Mouse (Mus musculus): ENCODE data around the gene Cep295. TPM values are rescaled to one million over a fixed set of nuclear protein-coding genes. Genes with fewer than 3 reads are reported as not detected.

Cep295 gene
- polyA plus RNA-seq, 1 experiment from 2014 or later = 19.3 TPM

- peaks cover 22% of the 10 kb centered on the region for H3K36me3 ChIP-seq (ENCODE audit: poor library complexity, severe bottlenecking)
- no peaks in the 10 kb centered on the region for H3K27me3 ChIP-seq
- peak overlapping the region; percentile 82 for H3K4me2 ChIP-seq
- peak overlapping the region; percentile 92 for H3K4me3 ChIP-seq
- WGBS = 9% methylated on average over 19 of the region's 19 CpGs
- H3K27ac ChIP-seq = peak overlapping the region; percentile 84
- H3K4me1 ChIP-seq = peaks cover 29% of the 10 kb centered on the region
- H3K9me3 ChIP-seq (replicated peaks) = no peaks in the 10 kb centered on the region
- no peak for ATAC-seq
- H3K9ac ChIP-seq = peak overlapping the region; percentile 98
Measured at GRCm38 (mm10) chr9:15279139-15279648, 78.4 kb downstream of the Cep295 start.

DNA sequence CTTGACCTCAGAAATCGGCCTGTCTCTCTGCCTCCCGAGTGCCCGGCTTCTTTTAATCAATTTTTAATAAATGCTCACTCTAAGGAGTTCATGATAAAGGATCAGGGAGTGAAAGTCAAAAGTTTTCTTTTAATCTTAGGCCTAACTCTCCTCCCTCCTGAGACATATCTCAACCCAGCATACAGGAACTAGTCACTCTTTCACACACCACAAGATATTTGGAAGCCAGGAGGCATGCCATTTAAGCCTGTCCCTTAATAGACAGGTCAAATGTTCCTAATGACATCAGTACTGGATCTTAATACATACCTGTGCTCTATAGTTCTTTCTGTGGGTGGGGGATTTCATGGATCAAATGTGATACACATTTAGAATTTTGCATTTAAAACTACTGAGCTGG lies 79.2 kb downstream of the Cep295 start:
- no peak for ATAC-seq
- 99% methylated on average over 3 of the region's 3 CpGs for WGBS

GRCm38 (mm10) chr9:15276855-15277254 lies 80.7 kb downstream of the Cep295 start:
- Histone ChIP-seq H3K27me3 (no peaks in the 10 kb centered on the region), H3K27ac (no peak overlapping the region), H3K4me1 (peaks cover 29% of the 10 kb centered on the region), H3K9ac (no peak overlapping the region), H3K4me2 (no peak overlapping the region), H3K9me3 (replicated peaks) (no peaks in the 10 kb centered on the region), H3K36me3 (ENCODE audit: poor library complexity, severe bottlenecking) (peaks cover 46% of the 10 kb centered on the region), H3K4me3 (no peak overlapping the region)
- WGBS = 94% methylated on average over 4 of the region's 4 CpGs
- no peak for ATAC-seq

More for the DNA sequence above, 79.2 kb downstream of the Cep295 start:
- H3K36me3 ChIP-seq (ENCODE audit: poor library complexity, severe bottlenecking) = peaks cover 31% of the 10 kb centered on the region
- H3K9me3 ChIP-seq (replicated peaks) = no peaks in the 10 kb centered on the region
- H3K9ac ChIP-seq = no peak overlapping the region; the same call in 1 of the 2 replicates
- peak overlapping the region; percentile 82; the same call in 1 of the 2 replicates for H3K4me2 ChIP-seq
- no peak overlapping the region for H3K27ac ChIP-seq
- no peak overlapping the region for H3K4me3 ChIP-seq
- no peaks in the 10 kb centered on the region for H3K27me3 ChIP-seq
- peaks cover 29% of the 10 kb centered on the region for H3K4me1 ChIP-seq

- Histone ChIP-seq H3K9ac (no peak overlapping the region), H3K9me3 (replicated peaks) (no peaks in the 10 kb centered on the region), H3K4me3 (no peak overlapping the region), H3K27ac (no peak overlapping the region), H3K27me3 (no peaks in the 10 kb centered on the region), H3K4me2 (no peak overlapping the region), H3K36me3 (ENCODE audit: poor library complexity, severe bottlenecking) (peaks cover 74% of the 10 kb centered on the region), H3K4me1 (peaks cover 13% of the 10 kb centered on the region)
- ATAC-seq = no peak
- 96% methylated on average over 2 of the region's 2 CpGs for WGBS
Measured at GRCm38 (mm10) chr9:15273981-15274380, 83.6 kb downstream of the Cep295 start.

Small RNA genes within 50 kb of the gene (microRNA-seq; reads per million reads assigned to microRNA genes)
- gene Gm49349 (not detected), gene mmu-mir-7650 (not detected)

Other genes starting within 250 kb of the Cep295 start
- not detected in 2 replicates for gene Hephl1, start 245.7 kb downstream of the Cep295 start, polyA plus RNA-seq (2015; fragmentation: Nextera tagmentation; extraction: Ambion mirVana)
- 2.7 and 4.4 TPM in 2 replicates for gene Vstm5, start 118.7 kb downstream of the Cep295 start, polyA plus RNA-seq (2015; fragmentation: Nextera tagmentation; extraction: Ambion mirVana)
- 40.1 and 44.4 TPM in 2 replicates for gene Med17, start 77.9 kb downstream of the Cep295 start, polyA plus RNA-seq (2015; fragmentation: Nextera tagmentation; extraction: Ambion mirVana)
- 64.8 and 66.2 TPM in 2 replicates for gene Taf1d, start 51.6 kb downstream of the Cep295 start, polyA plus RNA-seq (2015; fragmentation: Nextera tagmentation; extraction: Ambion mirVana)
- gene 4931406C07Rik, start 51.3 kb downstream of the Cep295 start, polyA plus RNA-seq (2015; fragmentation: Nextera tagmentation; extraction: Ambion mirVana) = 9.3 and 10.0 TPM in 2 replicates
- 1.6 and 2.8 TPM in 2 replicates for gene Smco4, start 135.6 kb upstream of the Cep295 start, polyA plus RNA-seq (2015; fragmentation: Nextera tagmentation; extraction: Ambion mirVana)